8 mouse cellular contexts compared by ENCODE assay signal in genomic region chr7:144553237-144554122, GRCm38 (mm10). TPM values are rescaled to one million over a fixed set of nuclear protein-coding genes. Genes with fewer than 3 reads are reported as not detected.
DNase-seq lines count a peak whose midpoint lies in the region; ATAC-seq and TF ChIP-seq lines count a peak whose summit lies in the region.

Gene Ppfia1, minus strand, starts transcription at chr7:144553729.

- no peak for TF ChIP-seq CTCF in CH12.LX (conservative IDR thresholded peaks at IDR 0.05 in 1 of 2, IDR thresholded peaks at IDR 0.05 in 1 of 2; ENCODE audit: low read depth in 2 of 2, low read length in 2 of 2)

- under 1% methylated on average over 91 of the region's 97 CpGs for WGBS in forebrain, embryonic 11.5 days
- under 1% methylated on average over 97 of the region's 97 CpGs for WGBS in heart, embryonic 16.5 days
- under 1% methylated on average over 97 of the region's 97 CpGs for WGBS in liver, embryonic 15.5 days (ENCODE audit: insufficient replicate concordance)
- WGBS in neural tube, embryonic 12.5 days: under 1% methylated on average over 94 of the region's 97 CpGs

- peak; percentile 92 for DNase-seq in CH12.LX (ENCODE audit: extremely low read depth)
- DNase-seq in c-Kit-positive CD71-positive TER-119-negative erythroid progenitor cells, embryonic 14.5 days (ENCODE audit: low read depth): peak; percentile 88
- peak; percentile 99 for DNase-seq in forebrain, embryonic 11.5 days (ENCODE audit: low spot score)
- DNase-seq in kidney, postnatal 36 days: peak; percentile 98 to 100
- peak; percentile 85 for DNase-seq in telencephalon, adult 2 months (ENCODE audit: low read depth, low spot score)

- peak; percentile 73 for TF ChIP-seq POLR2A in CH12.LX (IDR thresholded peaks at IDR 0.05; ENCODE audit: low read depth, low read length)

- peak; percentile 93 for ATAC-seq in forebrain, embryonic 11.5 days (replicated peaks; ENCODE audit: low FRiP score)
- ATAC-seq in heart, embryonic 16.5 days (replicated peaks; ENCODE audit: extremely low read depth, insufficient read depth, low FRiP score): peak; percentile 97
- ATAC-seq in liver, embryonic 15.5 days (ENCODE audit: insufficient read depth): peak; percentile 94
- ATAC-seq in neural tube, embryonic 12.5 days (ENCODE audit: low FRiP score, low read depth): peak; percentile 92

- no peak within 1 kb of the TSS for H3K27ac ChIP-seq in CH12.LX (ENCODE audit: insufficient read depth, low read depth)
- 0 out of 2 replicates have a peak within 1 kb of the TSS, but pooled peaks have one; percentile 12 for H3K27ac ChIP-seq in forebrain, embryonic 11.5 days (ENCODE audit: low read depth, low read length)
- peak within 1 kb of the TSS; percentile 61 for H3K27ac ChIP-seq in heart, embryonic 16.5 days (ENCODE audit: low read length)
- H3K27ac ChIP-seq in liver, embryonic 15.5 days (replicated peaks): peak within 1 kb of the TSS; percentile 84
- H3K27ac ChIP-seq in neural tube, embryonic 12.5 days: 0 out of 2 replicates have a peak within 1 kb of the TSS, but pooled peaks have one; percentile 50

- H3K9ac ChIP-seq in CH12.LX (ENCODE audit: insufficient read depth, low read depth): peak within 1 kb of the TSS; percentile 89
- peak within 1 kb of the TSS; percentile 94 for H3K9ac ChIP-seq in forebrain, embryonic 11.5 days (ENCODE audit: low read length)
- peak within 1 kb of the TSS; percentile 98 for H3K9ac ChIP-seq in heart, embryonic 16.5 days (ENCODE audit: low read length)
- peak within 1 kb of the TSS; percentile 96 for H3K9ac ChIP-seq in liver, embryonic 15.5 days
- H3K9ac ChIP-seq in neural tube, embryonic 12.5 days: peak within 1 kb of the TSS; percentile 98

- no peaks in the 10 kb centered on the region for H3K9me3 ChIP-seq in CH12.LX (replicated peaks; ENCODE audit: low read length)
- no peaks in the 10 kb centered on the region for H3K9me3 ChIP-seq in forebrain, embryonic 11.5 days (ENCODE audit: control insufficient read depth, low read length)
- H3K9me3 ChIP-seq in heart, embryonic 16.5 days (replicated peaks; ENCODE audit: control insufficient read depth, low read length): no peaks in the 10 kb centered on the region
- no peaks in the 10 kb centered on the region for H3K9me3 ChIP-seq in liver, embryonic 15.5 days (replicated peaks)
- no peaks in the 10 kb centered on the region for H3K9me3 ChIP-seq in neural tube, embryonic 12.5 days

- peaks cover 22% of the 10 kb centered on the region for H3K79me2 ChIP-seq in CH12.LX (replicated peaks; ENCODE audit: control insufficient read depth, extremely low read depth, insufficient read depth, poor library complexity, severe bottlenecking)

- H3K27me3 ChIP-seq in CH12.LX (replicated peaks): peaks cover 36% of the 10 kb centered on the region
- H3K27me3 ChIP-seq in forebrain, embryonic 11.5 days (ENCODE audit: control insufficient read depth, insufficient read depth, low read length): no peaks in the 10 kb centered on the region
- H3K27me3 ChIP-seq in heart, embryonic 16.5 days (ENCODE audit: control insufficient read depth, insufficient read depth, low read length): no peaks in the 10 kb centered on the region
- H3K27me3 ChIP-seq in liver, embryonic 15.5 days: peaks cover 11% of the 10 kb centered on the region
- H3K27me3 ChIP-seq in neural tube, embryonic 12.5 days (replicated peaks): 0 out of 2 replicates have a peak, but pooled peaks cover 4% of the 10 kb centered on the region

- no peak for TF ChIP-seq RAD21 in CH12.LX (IDR thresholded peaks at IDR 0.05; ENCODE audit: low read depth, low read length)

- peaks cover 14 to 30% of the 10 kb centered on the region in 2 experiments for H3K36me3 ChIP-seq in CH12.LX (replicated peaks in 1 of 2; ENCODE audit: control insufficient read depth in 1 of 2, insufficient read depth in 1 of 2, low read length in 1 of 2)
- H3K36me3 ChIP-seq in forebrain, embryonic 11.5 days (ENCODE audit: control insufficient read depth, insufficient read depth, low read length): no peaks in the 10 kb centered on the region
- peaks cover 29% of the 10 kb centered on the region for H3K36me3 ChIP-seq in heart, embryonic 16.5 days (ENCODE audit: control insufficient read depth, insufficient read depth)
- peaks cover 24% of the 10 kb centered on the region for H3K36me3 ChIP-seq in liver, embryonic 15.5 days (replicated peaks)
- H3K36me3 ChIP-seq in neural tube, embryonic 12.5 days: peaks cover 25% of the 10 kb centered on the region

- H3K4me1 ChIP-seq in CH12.LX (ENCODE audit: control insufficient read depth in 1 of 2, insufficient read depth in 2 of 2): peaks cover 11 to 31% of the 10 kb centered on the region in 2 experiments
- peaks cover 12% of the 10 kb centered on the region for H3K4me1 ChIP-seq in forebrain, embryonic 11.5 days (replicated peaks; ENCODE audit: control insufficient read depth, insufficient read depth, low read length)
- peaks cover 16% of the 10 kb centered on the region for H3K4me1 ChIP-seq in heart, embryonic 16.5 days (ENCODE audit: control insufficient read depth, insufficient read depth, low read length)
- peaks cover 43% of the 10 kb centered on the region for H3K4me1 ChIP-seq in liver, embryonic 15.5 days (replicated peaks)
- H3K4me1 ChIP-seq in neural tube, embryonic 12.5 days: peaks cover 19% of the 10 kb centered on the region

- dilution Hi-C loops in CH12.LX (cut with MboI; ENCODE audit: extremely low pct_ligation_motif_present, extremely low pct_unique_long_range_greater_than_20kb, low sequenced_read_pairs): no loop called here

- peak within 1 kb of the TSS; percentile 81 to 100 (median 88) for H3K4me3 ChIP-seq in CH12.LX (replicated peaks in 1 of 3; ENCODE audit: low read depth in 2 of 3, low read length in 2 of 3, poor library complexity in 1 of 3)
- peak within 1 kb of the TSS; percentile 98 for H3K4me3 ChIP-seq in forebrain, embryonic 11.5 days (ENCODE audit: low read depth, low read length)
- peak within 1 kb of the TSS; percentile 93 for H3K4me3 ChIP-seq in heart, embryonic 16.5 days (ENCODE audit: low read length)
- peak within 1 kb of the TSS; percentile 92 for H3K4me3 ChIP-seq in liver, embryonic 15.5 days (replicated peaks)
- H3K4me3 ChIP-seq in neural tube, embryonic 12.5 days: peak within 1 kb of the TSS; percentile 99

- in situ Hi-C loops in CH12.LX (cut with MboI; ENCODE audit: low pct_ligation_motif_present, low pct_unique_long_range_greater_than_20kb, low sequenced_read_pairs): no loop called here

- H3K4me2 ChIP-seq in CH12.LX (ENCODE audit: insufficient read depth, low read depth, poor library complexity, severe bottlenecking): peak within 1 kb of the TSS; percentile 97
- peak within 1 kb of the TSS; percentile 66 for H3K4me2 ChIP-seq in forebrain, embryonic 11.5 days (ENCODE audit: low read depth, low read length, severe bottlenecking)
- H3K4me2 ChIP-seq in heart, embryonic 16.5 days (ENCODE audit: low read depth, low read length): peak within 1 kb of the TSS; percentile 94
- H3K4me2 ChIP-seq in liver, embryonic 15.5 days: peak within 1 kb of the TSS; percentile 90
- peak within 1 kb of the TSS; percentile 84 for H3K4me2 ChIP-seq in neural tube, embryonic 12.5 days (replicated peaks)

- TF ChIP-seq EP300 in CH12.LX (IDR thresholded peaks at IDR 0.05; ENCODE audit: low read length): no peak

TF ChIP-seq in CH12.LX, 34 proteins besides CTCF, POLR2A, EP300 and RAD21 (continues in another document):
- TF ChIP-seq MXI1 (IDR thresholded peaks at IDR 0.05; ENCODE audit: low read depth, low read length): peak; percentile 66; the same call in 1 of the 2 replicates
- TF ChIP-seq BHLHE40 (IDR thresholded peaks at IDR 0.05; ENCODE audit: low read depth, low read length): peak; percentile 52; the same call in 1 of the 2 replicates
- 0 out of 2 replicates have a peak, but pooled peaks have one; percentile 10 for TF ChIP-seq GABPA (IDR thresholded peaks at IDR 0.05; ENCODE audit: insufficient replicate concordance, low read depth, low read length)
- peak; percentile 66 for TF ChIP-seq HCFC1 (IDR thresholded peaks at IDR 0.05; ENCODE audit: low read depth, low read length)
- TF ChIP-seq NRF1 (IDR thresholded peaks at IDR 0.05; ENCODE audit: low read depth, low read length): peak; percentile 99
- TF ChIP-seq PAX5 (IDR thresholded peaks at IDR 0.05; ENCODE audit: low read length): no peak
- 0 out of 2 replicates have a peak, but pooled peaks have one; percentile 44 for TF ChIP-seq ZMIZ1 (IDR thresholded peaks at IDR 0.05; ENCODE audit: low read depth, low read length)
- peak; percentile 50; the same call in 1 of the 2 replicates for TF ChIP-seq ETS1 (conservative IDR thresholded peaks at IDR 0.05; ENCODE audit: low read depth, low read length)
- TF ChIP-seq JUN (IDR thresholded peaks at IDR 0.05; ENCODE audit: insufficient read depth, low read depth, low read length): no peak
- peak; percentile 34; the same call in 1 of the 2 replicates for TF ChIP-seq MAX (IDR thresholded peaks at IDR 0.05; ENCODE audit: low read length)
- TF ChIP-seq KAT2A (IDR thresholded peaks at IDR 0.05; ENCODE audit: insufficient replicate concordance, low read length): peak; percentile 50; the same call in 1 of the 2 replicates
- peak; percentile 83 for TF ChIP-seq ELF1 (IDR thresholded peaks at IDR 0.05; ENCODE audit: low read depth, low read length)
- no peak for TF ChIP-seq TBP (conservative IDR thresholded peaks at IDR 0.05; ENCODE audit: low read depth, low read length)
- TF ChIP-seq MEF2A (IDR thresholded peaks at IDR 0.05; ENCODE audit: borderline replicate concordance, low read depth, low read length): no peak
- TF ChIP-seq CHD1 (IDR thresholded peaks at IDR 0.05; ENCODE audit: low read depth, low read length): no peak
- no peak for TF ChIP-seq MYC (IDR thresholded peaks at IDR 0.05; ENCODE audit: low read depth, low read length)
- TF ChIP-seq POLR2AphosphoS2 (IDR thresholded peaks at IDR 0.05; ENCODE audit: low read depth, low read length): no peak
- peak; percentile 73; the same call in 1 of the 2 replicates for TF ChIP-seq TCF12 (IDR thresholded peaks at IDR 0.05; ENCODE audit: low read depth, low read length)
- 0 out of 2 replicates have a peak, but pooled peaks have one; percentile 20 for TF ChIP-seq CHD2 (IDR thresholded peaks at IDR 0.05; ENCODE audit: low read length)
- TF ChIP-seq IRF4 (IDR thresholded peaks at IDR 0.05; ENCODE audit: low read depth, low read length): peak; percentile 48
- peak; percentile 72 for TF ChIP-seq NELFE (IDR thresholded peaks at IDR 0.05; ENCODE audit: low read depth, low read length)

RNA-seq across cellular contexts. Expression of gene Ppfia1, which starts in this region (rescaled TPM):
- total RNA-seq in CH12.LX (2012; rRNA removed) (29.3 and 33.5 TPM in 2 replicates), CH12.LX (2014; rRNA removed) (41.3 and 51.2 TPM in 2 replicates)
- 41.6 and 46.6 TPM in 2 replicates for polyA plus RNA-seq in CH12.LX (2012; ENCODE audit: insufficient read length, low read depth)
- 53.0 and 58.3 TPM in 2 replicates for polyA plus RNA-seq in forebrain, embryonic 11.5 days (2014; fragmentation: Nextera tagmentation; extraction: Ambion mirVana)
- 27.0 and 27.8 TPM in 2 replicates for polyA plus RNA-seq in heart, embryonic 16.5 days (2015; fragmentation: Nextera tagmentation; extraction: Ambion mirVana)
- polyA plus RNA-seq in liver, embryonic 15.5 days (2015; fragmentation: Nextera tagmentation; extraction: Ambion mirVana): 12.3 and 12.6 TPM in 2 replicates
- polyA plus RNA-seq in neural tube, embryonic 12.5 days (2016; fragmentation: Nextera tagmentation; extraction: Ambion mirVana): 38.6 and 43.7 TPM in 2 replicates
